Mouse (Mus musculus): ENCODE results near the gene Pxylp1. TPM values are rescaled to one million over a fixed set of nuclear protein-coding genes. Genes with fewer than 3 reads are reported as not detected.

The Pxylp1 gene
- polyA plus RNA-seq, 1 experiment from 2014 or later = 34.7 TPM

GRCm38 (mm10) chr9:96844798-96845209, 47.7 kb downstream of the Pxylp1 start:
- peak; percentile 88 for DNase-seq (ENCODE audit: low spot score)
- H3K4me3 ChIP-seq (ENCODE audit: low read depth, low read length) = no peak overlapping the region
- 43% methylated on average over 3 of the region's 3 CpGs for WGBS
- H3K27me3 ChIP-seq (replicated peaks; ENCODE audit: control insufficient read depth, insufficient read depth, low read length) = no peaks in the 10 kb centered on the region
- peaks cover 15% of the 10 kb centered on the region for H3K4me1 ChIP-seq (ENCODE audit: control insufficient read depth, insufficient read depth, low read length)
- peaks cover 4% of the 10 kb centered on the region; the same call in 1 of the 2 replicates for H3K9me3 ChIP-seq (ENCODE audit: control insufficient read depth, low read length)
- ATAC-seq (ENCODE audit: low read depth) = peak; percentile 80
- H3K27ac ChIP-seq (replicated peaks; ENCODE audit: low read depth, low read length) = no peak overlapping the region
- no peak overlapping the region for H3K9ac ChIP-seq (ENCODE audit: low read depth, low read length)
- H3K4me2 ChIP-seq (ENCODE audit: low read depth, low read length) = no peak overlapping the region
- no peaks in the 10 kb centered on the region for H3K36me3 ChIP-seq (ENCODE audit: control insufficient read depth, insufficient read depth, low read length)

GRCm38 (mm10) chr9:96839376-96839775, 53.1 kb downstream of the Pxylp1 start:
- H3K9ac ChIP-seq (ENCODE audit: low read depth, low read length) = no peak overlapping the region
- no peaks in the 10 kb centered on the region for H3K36me3 ChIP-seq (ENCODE audit: control insufficient read depth, insufficient read depth, low read length)
- H3K27me3 ChIP-seq (replicated peaks; ENCODE audit: control insufficient read depth, insufficient read depth, low read length) = no peaks in the 10 kb centered on the region
- ATAC-seq (ENCODE audit: low read depth) (no peak), DNase-seq (ENCODE audit: low spot score) (no peak)
- H3K4me2 ChIP-seq (ENCODE audit: low read depth, low read length) = no peak overlapping the region
- H3K4me3 ChIP-seq (ENCODE audit: low read depth, low read length) = no peak overlapping the region
- no peak overlapping the region for H3K27ac ChIP-seq (replicated peaks; ENCODE audit: low read depth, low read length)
- H3K4me1 ChIP-seq (ENCODE audit: control insufficient read depth, insufficient read depth, low read length) = peaks cover 10% of the 10 kb centered on the region; the same call in 1 of the 2 replicates
- H3K9me3 ChIP-seq (ENCODE audit: control insufficient read depth, low read length) = peaks cover 4% of the 10 kb centered on the region; the same call in 1 of the 2 replicates
- 77% methylated on average over 5 of the region's 5 CpGs for WGBS

- peaks cover 5% of the 10 kb centered on the region; the same call in 1 of the 2 replicates for H3K4me1 ChIP-seq (ENCODE audit: control insufficient read depth, insufficient read depth, low read length)
- 30% methylated on average over 10 of the region's 10 CpGs for WGBS
- H3K27me3 ChIP-seq (replicated peaks; ENCODE audit: control insufficient read depth, insufficient read depth, low read length) = no peaks in the 10 kb centered on the region
- peaks cover 4% of the 10 kb centered on the region; the same call in 1 of the 2 replicates for H3K9me3 ChIP-seq (ENCODE audit: control insufficient read depth, low read length)
- H3K4me2 ChIP-seq (ENCODE audit: low read depth, low read length) = no peak overlapping the region
- H3K9ac ChIP-seq (ENCODE audit: low read depth, low read length) = no peak overlapping the region
- no peaks in the 10 kb centered on the region for H3K36me3 ChIP-seq (ENCODE audit: control insufficient read depth, insufficient read depth, low read length)
- no peak overlapping the region for H3K27ac ChIP-seq (replicated peaks; ENCODE audit: low read depth, low read length)
- no peak overlapping the region for H3K4me3 ChIP-seq (ENCODE audit: low read depth, low read length)
- DNase-seq (ENCODE audit: low spot score) (no peak), ATAC-seq (ENCODE audit: low read depth) (peak; percentile 56)
These were observed 53.6 kb downstream of the Pxylp1 start for GRCm38 (mm10) chr9:96838864-96839263.

- H3K27ac ChIP-seq (replicated peaks; ENCODE audit: low read depth, low read length) = no peak overlapping the region
- no peak overlapping the region for H3K9ac ChIP-seq (ENCODE audit: low read depth, low read length)
- no peak overlapping the region for H3K4me2 ChIP-seq (ENCODE audit: low read depth, low read length)
- DNase-seq (ENCODE audit: low spot score) = no peak
- H3K4me1 ChIP-seq (ENCODE audit: control insufficient read depth, insufficient read depth, low read length) = peaks cover 11% of the 10 kb centered on the region
- H3K27me3 ChIP-seq (replicated peaks; ENCODE audit: control insufficient read depth, insufficient read depth, low read length) = no peaks in the 10 kb centered on the region
- H3K4me3 ChIP-seq (ENCODE audit: low read depth, low read length) = no peak overlapping the region
- no peaks in the 10 kb centered on the region for H3K36me3 ChIP-seq (ENCODE audit: control insufficient read depth, insufficient read depth, low read length)
- H3K9me3 ChIP-seq (ENCODE audit: control insufficient read depth, low read length) = peaks cover 4% of the 10 kb centered on the region; the same call in 1 of the 2 replicates
- no peak for ATAC-seq (ENCODE audit: low read depth)
- WGBS = 36% methylated on average over 20 of the region's 20 CpGs
These were observed 54.6 kb downstream of the Pxylp1 start for GRCm38 (mm10) chr9:96837781-96838420.

- no peak for ATAC-seq (ENCODE audit: low read depth)
- Histone ChIP-seq H3K9ac (ENCODE audit: low read depth, low read length) (no peak overlapping the region), H3K9me3 (ENCODE audit: control insufficient read depth, low read length) (peaks cover 4% of the 10 kb centered on the region; the same call in 1 of the 2 replicates), H3K27me3 (replicated peaks; ENCODE audit: control insufficient read depth, insufficient read depth, low read length) (no peaks in the 10 kb centered on the region), H3K4me3 (ENCODE audit: low read depth, low read length) (no peak overlapping the region), H3K36me3 (ENCODE audit: control insufficient read depth, insufficient read depth, low read length) (no peaks in the 10 kb centered on the region), H3K4me1 (ENCODE audit: control insufficient read depth, insufficient read depth, low read length) (peaks cover 11% of the 10 kb centered on the region), H3K4me2 (ENCODE audit: low read depth, low read length) (no peak overlapping the region), H3K27ac (replicated peaks; ENCODE audit: low read depth, low read length) (no peak overlapping the region)
- 28% methylated on average over 8 of the region's 8 CpGs for WGBS
- no peak for DNase-seq (ENCODE audit: low spot score)
These were observed 55.5 kb downstream of the Pxylp1 start for GRCm38 (mm10) chr9:96836984-96837383.

- Histone ChIP-seq H3K4me3 (ENCODE audit: low read depth, low read length) (no peak overlapping the region), H3K9me3 (ENCODE audit: control insufficient read depth, low read length) (no peaks in the 10 kb centered on the region), H3K27me3 (replicated peaks; ENCODE audit: control insufficient read depth, insufficient read depth, low read length) (no peaks in the 10 kb centered on the region), H3K36me3 (ENCODE audit: control insufficient read depth, insufficient read depth, low read length) (no peaks in the 10 kb centered on the region), H3K4me2 (ENCODE audit: low read depth, low read length) (no peak overlapping the region), H3K27ac (replicated peaks; ENCODE audit: low read depth, low read length) (no peak overlapping the region), H3K9ac (ENCODE audit: low read depth, low read length) (no peak overlapping the region), H3K4me1 (ENCODE audit: control insufficient read depth, insufficient read depth, low read length) (peaks cover 11% of the 10 kb centered on the region)
- DNase-seq (ENCODE audit: low spot score) (no peak), ATAC-seq (ENCODE audit: low read depth) (no peak; the same call in 1 of the 2 replicates)
- WGBS = 74% methylated on average over 6 of the region's 6 CpGs
These were observed 57.0 kb downstream of the Pxylp1 start for GRCm38 (mm10) chr9:96835374-96835921.

GRCm38 (mm10) chr9:96833606-96834005, 58.9 kb downstream of the Pxylp1 start:
- ATAC-seq (ENCODE audit: low read depth) = no peak
- Histone ChIP-seq H3K27ac (replicated peaks; ENCODE audit: low read depth, low read length) (no peak overlapping the region), H3K27me3 (replicated peaks; ENCODE audit: control insufficient read depth, insufficient read depth, low read length) (no peaks in the 10 kb centered on the region), H3K9ac (ENCODE audit: low read depth, low read length) (no peak overlapping the region), H3K9me3 (ENCODE audit: control insufficient read depth, low read length) (no peaks in the 10 kb centered on the region), H3K4me2 (ENCODE audit: low read depth, low read length) (no peak overlapping the region), H3K36me3 (ENCODE audit: control insufficient read depth, insufficient read depth, low read length) (no peaks in the 10 kb centered on the region), H3K4me1 (ENCODE audit: control insufficient read depth, insufficient read depth, low read length) (peaks cover 11% of the 10 kb centered on the region), H3K4me3 (ENCODE audit: low read depth, low read length) (no peak overlapping the region)
- no peak for DNase-seq (ENCODE audit: low spot score)
- 60% methylated on average over 5 of the region's 5 CpGs for WGBS

GRCm38 (mm10) chr9:96832516-96832915, 60.0 kb downstream of the Pxylp1 start:
- H3K4me2 ChIP-seq (ENCODE audit: low read depth, low read length) = no peak overlapping the region
- no peaks in the 10 kb centered on the region for H3K9me3 ChIP-seq (ENCODE audit: control insufficient read depth, low read length)
- DNase-seq (ENCODE audit: low spot score) (no peak), ATAC-seq (ENCODE audit: low read depth) (no peak)
- no peaks in the 10 kb centered on the region for H3K36me3 ChIP-seq (ENCODE audit: control insufficient read depth, insufficient read depth, low read length)
- no peak overlapping the region for H3K27ac ChIP-seq (replicated peaks; ENCODE audit: low read depth, low read length)
- peaks cover 9% of the 10 kb centered on the region for H3K4me1 ChIP-seq (ENCODE audit: control insufficient read depth, insufficient read depth, low read length)
- no peak overlapping the region for H3K4me3 ChIP-seq (ENCODE audit: low read depth, low read length)
- H3K27me3 ChIP-seq (replicated peaks; ENCODE audit: control insufficient read depth, insufficient read depth, low read length) = no peaks in the 10 kb centered on the region
- H3K9ac ChIP-seq (ENCODE audit: low read depth, low read length) = no peak overlapping the region
- WGBS = 61% methylated on average over 4 of the region's 4 CpGs
